Mouse (Mus musculus) liver, embryonic 13.5 days (tissue): ENCODE results near the gene Ank3. TPM values are rescaled to one million over a fixed set of nuclear protein-coding genes. Genes with fewer than 3 reads are reported as not detected.

ENCODE experiments used
- ATAC-seq: fragments of 200-750 bp; cut with Nextera tagmentation; 2 replicates; pipeline ENCODE4 v1.8.0; 2017; ENCODE audit warnings: low read depth, mild to moderate bottlenecking, moderate number of reproducible peaks, moderate library complexity
- DNase-seq: peaks from one replicate; pipeline ENCODE4 v3.0.0; 2022
- H3K27ac ChIP-seq: fragments of 300-500 bp; sonication (generic); 2 replicates; pipeline ENCODE4 v1.5.1; 2015; ENCODE audit warnings: moderate library complexity, mild to moderate bottlenecking, inconsistent platforms
- H3K27me3 ChIP-seq: fragments of 300-500 bp; sonication (generic); 2 replicates; pipeline ENCODE4 v1.6.1; 2015; ENCODE audit warnings: mild to moderate bottlenecking, inconsistent platforms
- H3K36me3 ChIP-seq: fragments of 300-500 bp; sonication (generic); 2 replicates; pipeline ENCODE4 v1.6.1; 2015; ENCODE audit warnings: mild to moderate bottlenecking, inconsistent platforms
- H3K4me1 ChIP-seq: fragments of 300-500 bp; sonication (generic); replicated peaks from 2 replicates; pipeline ENCODE4 v1.6.1; 2015; ENCODE audit warnings: inconsistent platforms
- H3K4me2 ChIP-seq: fragments of 300-500 bp; sonication (generic); 2 replicates; pipeline ENCODE4 v1.6.1; 2015; ENCODE audit warnings: inconsistent platforms, mild to moderate bottlenecking, moderate library complexity
- H3K4me3 ChIP-seq: fragments of 300-500 bp; sonication (generic); replicated peaks from 2 replicates; pipeline ENCODE4 v1.5.1; 2015; ENCODE audit warnings: mild to moderate bottlenecking, inconsistent platforms
- H3K9ac ChIP-seq: fragments of 300-500 bp; sonication (generic); 2 replicates; pipeline ENCODE4 v1.6.1; 2015; ENCODE audit warnings: mild to moderate bottlenecking, inconsistent platforms
- H3K9me3 ChIP-seq: fragments of 300-500 bp; sonication (generic); replicated peaks from 2 replicates; pipeline ENCODE4 v1.6.1; 2016; ENCODE audit warnings: inconsistent platforms
- WGBS: fragments of 180-500 bp; shearing (Covaris S2); methylation state at CpG from one replicate; pipeline ENCODE4 v1.1.7; 2015; ENCODE audit not compliant: insufficient replicate concordance; 5-methylcytosine and 5-hydroxymethylcytosine counted together
- polyA plus RNA-seq: library from polyadenylated mRNA; unstranded; fragments of >200 nt; fragmentation: Nextera tagmentation; extraction: Ambion mirVana; gene quantifications from 2 replicates; pipeline ENCODE4 v1.2.1, GENCODE M21; 2015

Ank3 gene
- polyA plus RNA-seq, 1 experiment from 2014 or later = 5.6 TPM

- Histone ChIP-seq H3K9me3 (no peaks in the 10 kb centered on the region), H3K4me2 (no peak overlapping the region), H3K27ac (no peak overlapping the region), H3K4me3 (no peak overlapping the region), H3K9ac (no peak overlapping the region), H3K4me1 (no peaks in the 10 kb centered on the region), H3K36me3 (no peaks in the 10 kb centered on the region), H3K27me3 (peaks cover 5% of the 10 kb centered on the region; the same call in 1 of the 2 replicates)
- WGBS = 60% methylated on average over 2 of the region's 2 CpGs
- ATAC-seq (no peak), DNase-seq (no peak)
Measured at GRCm38 (mm10) chr10:69709631-69710030, 311.1 kb downstream of the Ank3 start.

DNA sequence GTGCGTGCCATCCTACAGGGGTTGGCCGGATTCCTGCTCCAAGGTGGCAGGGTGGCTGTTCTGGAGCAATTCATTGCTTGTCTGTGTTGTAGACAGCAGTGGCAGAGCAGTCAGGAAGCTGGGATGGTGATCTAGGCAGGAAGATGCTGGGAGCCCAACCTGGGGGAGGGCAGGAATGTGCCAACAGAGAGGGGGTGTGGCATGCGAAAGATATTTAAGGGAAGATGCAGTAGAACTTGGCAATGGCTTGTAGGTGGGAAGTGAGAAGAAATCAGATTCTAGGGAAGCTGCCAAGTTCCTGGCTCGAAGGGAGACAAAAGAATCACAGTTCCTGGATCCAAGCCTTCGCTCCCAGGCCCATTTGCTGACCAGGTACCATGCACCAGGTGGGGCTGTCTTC is 312.2 kb downstream of the Ank3 start:
- Histone ChIP-seq H3K27me3 (peaks cover 5% of the 10 kb centered on the region; the same call in 1 of the 2 replicates), H3K27ac (no peak overlapping the region), H3K9me3 (no peaks in the 10 kb centered on the region), H3K4me3 (no peak overlapping the region), H3K4me1 (no peaks in the 10 kb centered on the region), H3K36me3 (no peaks in the 10 kb centered on the region), H3K4me2 (no peak overlapping the region), H3K9ac (no peak overlapping the region)
- DNase-seq (no peak), ATAC-seq (no peak)
- 53% methylated on average over 5 of the region's 5 CpGs for WGBS

DNA sequence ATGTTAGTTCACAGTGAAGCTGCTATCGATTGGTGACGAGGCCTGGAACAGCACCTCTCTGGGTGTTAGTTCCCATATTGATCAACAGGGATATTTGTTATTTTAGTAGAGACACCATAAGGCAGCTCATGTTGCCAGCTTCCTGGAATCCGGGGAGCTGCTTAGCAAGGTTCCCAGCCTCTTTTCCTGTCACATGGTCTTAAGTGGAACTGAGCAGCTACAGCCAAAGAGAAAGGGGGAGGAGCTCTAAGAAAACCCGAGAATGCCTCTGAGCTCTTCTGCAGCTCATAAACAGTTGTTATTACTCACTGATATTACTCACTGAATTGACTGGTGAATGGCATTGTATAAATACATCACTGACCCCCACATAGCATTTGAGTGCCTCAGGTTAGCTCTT is 318.3 kb downstream of the Ank3 start:
- H3K9ac ChIP-seq = no peak overlapping the region

GRCm38 (mm10) chr10:69719421-69719820 is 320.8 kb downstream of the Ank3 start:
- no peak overlapping the region for H3K9ac ChIP-seq
- H3K4me2 ChIP-seq = no peak overlapping the region
- no peak overlapping the region for H3K4me3 ChIP-seq
- H3K27ac ChIP-seq = no peak overlapping the region
- ATAC-seq (no peak), DNase-seq (no peak)
- no peaks in the 10 kb centered on the region for H3K4me1 ChIP-seq
- 76% methylated on average over 5 of the region's 5 CpGs for WGBS
- H3K36me3 ChIP-seq = no peaks in the 10 kb centered on the region
- H3K27me3 ChIP-seq = no peaks in the 10 kb centered on the region
- H3K9me3 ChIP-seq = no peaks in the 10 kb centered on the region

More for the DNA sequence above, 318.3 kb downstream of the Ank3 start:
- H3K36me3 ChIP-seq = no peaks in the 10 kb centered on the region
- no peak overlapping the region for H3K4me2 ChIP-seq
- no peaks in the 10 kb centered on the region for H3K4me1 ChIP-seq
- 45% methylated on average over 4 of the region's 4 CpGs for WGBS
- H3K27me3 ChIP-seq = no peaks in the 10 kb centered on the region
- DNase-seq (no peak), ATAC-seq (no peak)
- no peaks in the 10 kb centered on the region for H3K9me3 ChIP-seq
- no peak overlapping the region for H3K4me3 ChIP-seq
- H3K27ac ChIP-seq = no peak overlapping the region

GRCm38 (mm10) chr10:69719901-69720415 is 321.4 kb downstream of the Ank3 start:
- no peaks in the 10 kb centered on the region for H3K36me3 ChIP-seq
- no peak overlapping the region for H3K27ac ChIP-seq
- no peaks in the 10 kb centered on the region for H3K4me1 ChIP-seq
- no peak overlapping the region for H3K4me3 ChIP-seq
- H3K9me3 ChIP-seq = no peaks in the 10 kb centered on the region
- H3K4me2 ChIP-seq = no peak overlapping the region
- WGBS = 70% methylated on average over 12 of the region's 12 CpGs
- H3K9ac ChIP-seq = no peak overlapping the region
- DNase-seq (no peak), ATAC-seq (no peak)
- H3K27me3 ChIP-seq = no peaks in the 10 kb centered on the region

DNA sequence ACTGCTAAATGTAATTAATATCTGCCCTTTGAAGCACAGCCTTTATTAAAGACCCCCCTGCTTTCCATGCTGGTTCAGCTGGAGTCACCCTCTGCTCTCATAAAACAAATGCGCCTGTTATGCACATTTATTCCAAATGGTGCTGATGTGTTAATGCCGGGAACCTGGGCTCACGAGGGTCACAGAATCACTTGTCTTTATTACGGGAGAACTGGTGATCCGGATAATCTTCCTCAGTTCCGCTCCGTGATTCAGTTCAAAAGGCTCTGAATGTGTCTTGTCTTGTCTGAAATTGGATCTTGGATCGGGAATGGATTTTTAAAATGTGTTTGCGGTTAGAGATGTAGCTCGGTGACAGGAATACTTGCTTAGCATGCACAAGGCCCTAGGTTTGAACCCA is 321.9 kb downstream of the Ank3 start:
- no peak overlapping the region for H3K9ac ChIP-seq
- no peaks in the 10 kb centered on the region for H3K36me3 ChIP-seq
- no peak overlapping the region for H3K4me3 ChIP-seq
- H3K4me2 ChIP-seq = no peak overlapping the region
- no peaks in the 10 kb centered on the region for H3K27me3 ChIP-seq
- H3K4me1 ChIP-seq = no peaks in the 10 kb centered on the region
- H3K9me3 ChIP-seq = no peaks in the 10 kb centered on the region
- WGBS = 77% methylated on average over 10 of the region's 10 CpGs
- H3K27ac ChIP-seq = no peak overlapping the region
- DNase-seq = no peak
- ATAC-seq = no peak

DNA sequence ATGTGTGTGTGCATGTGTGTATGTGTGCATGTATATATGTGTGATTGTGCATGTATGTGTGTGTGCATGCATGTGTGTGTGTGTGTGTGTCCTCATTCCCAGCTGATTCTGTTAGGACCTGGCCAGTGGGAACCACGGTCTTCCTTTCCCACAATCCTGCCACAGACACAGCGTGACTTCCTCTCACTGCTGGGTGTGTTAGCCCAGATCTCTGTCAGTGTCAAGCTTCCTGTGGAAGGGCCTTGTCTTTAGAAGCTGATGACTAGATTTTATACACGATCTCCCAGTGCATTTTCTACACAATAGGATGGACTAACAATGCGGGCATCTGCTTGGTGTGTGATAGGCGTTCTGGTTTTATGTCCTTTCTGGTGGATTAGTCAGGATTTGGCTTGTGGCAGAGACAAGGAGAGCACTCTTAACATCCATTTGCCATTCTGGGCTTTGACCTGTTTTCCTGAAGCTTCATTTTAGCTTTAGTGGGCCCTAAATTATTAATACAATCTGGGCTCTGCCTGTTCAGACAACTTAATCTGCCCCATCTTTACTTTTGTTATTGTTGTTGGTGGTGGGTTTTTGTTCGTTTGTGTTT is 322.4 kb downstream of the Ank3 start:
- WGBS = 35% methylated on average over 6 of the region's 6 CpGs
- no peaks in the 10 kb centered on the region for H3K4me1 ChIP-seq
- no peak overlapping the region for H3K27ac ChIP-seq
- no peaks in the 10 kb centered on the region for H3K27me3 ChIP-seq
- H3K4me2 ChIP-seq = no peak overlapping the region
- H3K4me3 ChIP-seq = no peak overlapping the region
- no peaks in the 10 kb centered on the region for H3K36me3 ChIP-seq
- ATAC-seq = no peak
- H3K9ac ChIP-seq = no peak overlapping the region
- no peak for DNase-seq
- H3K9me3 ChIP-seq = no peaks in the 10 kb centered on the region

DNA sequence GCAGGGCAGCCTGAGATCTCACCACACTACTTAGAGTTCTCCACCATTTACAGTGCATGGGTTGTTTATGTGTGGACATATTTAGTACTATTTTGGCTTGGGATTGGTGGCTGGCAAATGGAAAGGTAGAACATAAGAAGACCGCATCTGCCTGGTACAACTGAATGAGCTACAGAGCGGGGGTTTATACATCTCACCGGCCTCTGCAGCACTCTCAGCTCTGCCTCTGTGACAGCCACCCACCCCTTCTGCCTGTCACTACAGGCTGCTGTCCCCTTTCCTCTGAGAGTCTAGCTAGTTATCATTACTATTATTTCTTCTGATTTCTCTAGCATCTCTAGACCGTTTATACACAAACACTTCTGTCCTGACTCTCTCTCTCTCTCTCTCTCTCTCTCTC is 325.6 kb downstream of the Ank3 start:
- Histone ChIP-seq H3K36me3 (no peaks in the 10 kb centered on the region), H3K27me3 (no peaks in the 10 kb centered on the region), H3K27ac (no peak overlapping the region), H3K4me3 (no peak overlapping the region), H3K9ac (no peak overlapping the region), H3K4me2 (no peak overlapping the region), H3K9me3 (no peaks in the 10 kb centered on the region), H3K4me1 (no peaks in the 10 kb centered on the region)
- ATAC-seq = no peak
- WGBS = 71% methylated on average over 4 of the region's 4 CpGs
- DNase-seq = no peak

- H3K27me3 ChIP-seq = no peaks in the 10 kb centered on the region
- WGBS = 78% methylated on average over 14 of the region's 14 CpGs
- H3K4me1 ChIP-seq = no peaks in the 10 kb centered on the region
- H3K9ac ChIP-seq = no peak overlapping the region
- DNase-seq (no peak), ATAC-seq (no peak)
- no peak overlapping the region for H3K4me3 ChIP-seq
- no peak overlapping the region for H3K4me2 ChIP-seq
- H3K9me3 ChIP-seq = no peaks in the 10 kb centered on the region
- H3K27ac ChIP-seq = no peak overlapping the region
- H3K36me3 ChIP-seq = no peaks in the 10 kb centered on the region
Measured at GRCm38 (mm10) chr10:69725078-69725477, 326.5 kb downstream of the Ank3 start.

DNA sequence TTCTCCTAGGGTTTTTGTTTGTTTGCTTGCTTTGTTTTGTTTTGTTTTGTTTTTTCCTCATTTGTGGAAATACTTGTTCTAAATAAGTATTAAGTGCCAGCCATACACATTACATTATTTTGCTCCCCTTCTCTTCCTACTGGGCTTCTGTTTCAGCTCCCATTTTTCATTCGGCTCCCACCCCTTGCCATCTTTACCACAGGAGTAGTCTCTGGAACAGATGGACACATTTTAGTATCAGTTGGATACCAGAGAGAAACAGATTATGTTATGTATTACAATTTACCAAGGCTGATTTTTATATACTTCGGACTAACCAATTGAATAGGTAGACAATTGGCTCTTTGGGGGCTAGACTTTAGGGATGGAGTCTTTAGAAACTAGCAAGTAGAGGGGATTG is 327.7 kb downstream of the Ank3 start:
- no peaks in the 10 kb centered on the region for H3K36me3 ChIP-seq

GRCm38 (mm10) chr10:69726806-69727205 is 328.2 kb downstream of the Ank3 start:
- DNase-seq (no peak), ATAC-seq (no peak)
- H3K27me3 ChIP-seq = no peaks in the 10 kb centered on the region
- H3K27ac ChIP-seq = no peak overlapping the region
- no peak overlapping the region for H3K4me3 ChIP-seq
- no peaks in the 10 kb centered on the region for H3K36me3 ChIP-seq
- H3K4me1 ChIP-seq = no peaks in the 10 kb centered on the region
- WGBS = 68% methylated on average over 7 of the region's 7 CpGs
- no peak overlapping the region for H3K4me2 ChIP-seq
- H3K9ac ChIP-seq = no peak overlapping the region
- no peaks in the 10 kb centered on the region for H3K9me3 ChIP-seq

More for the DNA sequence above, 327.7 kb downstream of the Ank3 start:
- Histone ChIP-seq H3K27ac (no peak overlapping the region), H3K9me3 (no peaks in the 10 kb centered on the region), H3K4me3 (no peak overlapping the region), H3K27me3 (no peaks in the 10 kb centered on the region), H3K9ac (no peak overlapping the region), H3K4me2 (no peak overlapping the region), H3K4me1 (no peaks in the 10 kb centered on the region)
- DNase-seq (no peak), ATAC-seq (no peak)
- 69% methylated on average over 2 of the region's 2 CpGs for WGBS

DNA sequence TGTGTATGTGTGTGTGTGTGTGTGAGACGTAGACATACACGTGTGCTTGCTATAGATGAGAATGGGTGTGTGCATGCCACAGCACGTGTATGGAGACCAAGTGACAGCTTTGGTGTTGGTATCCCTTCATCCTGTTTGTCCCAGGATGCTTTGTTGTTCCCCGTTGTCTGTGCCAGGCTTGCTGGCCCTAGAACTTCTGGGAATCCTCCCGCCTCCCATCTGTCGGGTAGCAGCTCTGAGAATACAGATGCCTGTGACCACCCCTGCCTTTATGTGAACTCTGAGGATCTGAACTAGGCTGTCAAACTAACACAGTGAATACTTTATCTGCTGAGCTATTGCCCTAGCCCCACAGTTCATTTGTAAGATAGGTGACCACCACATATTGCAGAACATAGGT is 330.3 kb downstream of the Ank3 start:
- no peak for ATAC-seq
- no peak overlapping the region for H3K9ac ChIP-seq
- no peaks in the 10 kb centered on the region for H3K27me3 ChIP-seq
- WGBS = 70% methylated on average over 6 of the region's 6 CpGs
- no peak for DNase-seq
- no peaks in the 10 kb centered on the region for H3K36me3 ChIP-seq
- no peak overlapping the region for H3K4me3 ChIP-seq
- H3K9me3 ChIP-seq = no peaks in the 10 kb centered on the region
- H3K4me2 ChIP-seq = no peak overlapping the region
- no peaks in the 10 kb centered on the region for H3K4me1 ChIP-seq
- no peak overlapping the region for H3K27ac ChIP-seq
